Mouse (Mus musculus) cortical plate, adult 2 months (tissue): ENCODE data around the gene Otoa. TPM values are rescaled to one million over a fixed set of nuclear protein-coding genes. Genes with fewer than 3 reads are reported as not detected.

ENCODE experiments used
- H3K27ac ChIP-seq: fragments of 200-500 bp; 2 replicates; pipeline ENCODE4 v1.5.1; 2012; ENCODE audit warnings: low read length, control low read depth, inconsistent platforms; ENCODE audit not compliant: insufficient read depth
- H3K4me1 ChIP-seq: fragments of 200-500 bp; 2 replicates; pipeline ENCODE4 v1.6.1; 2011; ENCODE audit warnings: low read length; ENCODE audit not compliant: control insufficient read depth, insufficient read depth
- H3K4me3 ChIP-seq: fragments of 200-500 bp; 2 replicates; pipeline ENCODE4 v1.5.1; 2011; ENCODE audit warnings: mild to moderate bottlenecking, low read length, control low read depth; ENCODE audit not compliant: insufficient read depth
- CTCF ChIP-seq: fragments of 200-500 bp; IDR thresholded peaks from 2 replicates; pipeline ENCODE4 v1.5.1; 2011; ENCODE audit warnings: mild to moderate bottlenecking, control low read depth, low read length; ENCODE audit not compliant: insufficient read depth; ENCODE audit errors: extremely low read depth
- POLR2A ChIP-seq: fragments of 200-500 bp; IDR thresholded peaks from 2 replicates; pipeline ENCODE4 v1.6.1; 2011; ENCODE audit warnings: mild to moderate bottlenecking, low read length, control low read depth; ENCODE audit not compliant: insufficient read depth; ENCODE audit errors: extremely low read depth
- polyA plus RNA-seq: library from polyadenylated mRNA; depleted of rRNA; stranded (reverse); fragments of >200 nt; gene quantifications from 2 replicates; pipeline ENCODE4 v1.2.3, GENCODE M21; 2012; rRNA removed

Otoa gene
- polyA plus RNA-seq, 1 experiment, result 0.25 TPM

DNA sequence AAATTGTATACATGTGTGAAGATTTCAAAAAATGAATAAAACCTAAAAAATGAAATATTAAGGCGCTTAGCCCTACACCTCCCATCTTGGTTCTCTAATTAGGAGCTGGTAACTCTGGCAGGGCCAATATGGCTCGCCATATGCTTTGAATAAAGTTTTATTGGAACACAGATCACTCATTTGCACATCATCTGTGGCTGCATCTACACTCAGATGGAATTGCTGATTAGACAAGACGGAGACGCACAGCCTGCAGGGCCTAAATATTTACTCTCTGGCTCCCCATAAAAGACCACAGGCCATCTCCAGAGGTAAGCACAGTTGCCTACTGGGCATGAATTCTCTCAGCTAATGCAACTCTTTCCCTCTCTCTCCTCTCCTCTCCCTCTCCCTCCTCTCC lies 130.4 kb downstream of the Otoa start:
- TF ChIP-seq POLR2A (no peak), CTCF (no peak)
- Histone ChIP-seq H3K4me3 (no peak overlapping the region), H3K4me1 (peaks cover 4% of the 10 kb centered on the region), H3K27ac (no peak overlapping the region)

Other genes starting within 250 kb of the Otoa start
- gene Eef2k, start 238.8 kb upstream of the Otoa start, polyA plus RNA-seq, result 33.8 and 36.2 TPM in 2 replicates
- gene Polr3e, start 163.9 kb upstream of the Otoa start, polyA plus RNA-seq, result 25.9 and 28.0 TPM in 2 replicates
- 14.6 and 17.5 TPM in 2 replicates for gene Cdr2, start 99.3 kb upstream of the Otoa start, polyA plus RNA-seq
- gene Mfsd13b, start 99.1 kb upstream of the Otoa start, polyA plus RNA-seq, result 0.40 TPM in 2 replicates
- gene Mettl9, start 47.2 kb upstream of the Otoa start, polyA plus RNA-seq, result 53.1 and 55.7 TPM in 2 replicates
- gene Igsf6, start 7.1 kb upstream of the Otoa start, polyA plus RNA-seq, result 0.35 and 0.44 TPM in 2 replicates